ENCODE assay signal across 8 mouse cellular contexts in genomic region chr14:72602521-72603193, GRCm38 (mm10).
DNase-seq lines count a peak whose midpoint lies in the region; ATAC-seq and TF ChIP-seq lines count a peak whose summit lies in the region.

No protein-coding gene starts in this region.

- H3K4me3 ChIP-seq in C2C12 (ENCODE audit: insufficient read depth, poor library complexity, severe bottlenecking) = peak overlapping the region; percentile 29
- H3K4me3 ChIP-seq in embryonic fibroblast, embryonic 13.5 days (ENCODE audit: insufficient read depth, low read length) = peak overlapping the region; percentile 59
- peak overlapping the region; percentile 55 for H3K4me3 ChIP-seq in limb, embryonic 13.5 days
- H3K4me3 ChIP-seq in midbrain, embryonic 15.5 days = peak overlapping the region; percentile 53

- 2% methylated on average over 20 of the region's 20 CpGs for WGBS in limb, embryonic 13.5 days
- WGBS in midbrain, embryonic 15.5 days = 2% methylated on average over 20 of the region's 20 CpGs

- H3K4me2 ChIP-seq in limb, embryonic 13.5 days (replicated peaks) = peak overlapping the region; percentile 73
- H3K4me2 ChIP-seq in midbrain, embryonic 15.5 days = peak overlapping the region; percentile 70

- H3K27me3 ChIP-seq in C2C12 (ENCODE audit: control insufficient read depth, insufficient read depth, insufficient read length) = no peaks in the 10 kb centered on the region
- no peaks in the 10 kb centered on the region for H3K27me3 ChIP-seq in limb, embryonic 13.5 days
- H3K27me3 ChIP-seq in midbrain, embryonic 15.5 days (replicated peaks) = no peaks in the 10 kb centered on the region

- peak overlapping the region; percentile 75 for H3K27ac ChIP-seq in embryonic fibroblast, embryonic 13.5 days (ENCODE audit: insufficient read depth, low read length)
- H3K27ac ChIP-seq in limb, embryonic 13.5 days = peak overlapping the region; percentile 76
- H3K27ac ChIP-seq in midbrain, embryonic 15.5 days = peak overlapping the region; percentile 87

- H3ac ChIP-seq in C2C12 (ENCODE audit: control insufficient read depth, insufficient read length, low read depth) = peak overlapping the region; percentile 61

- H3K9me3 ChIP-seq in limb, embryonic 13.5 days = no peaks in the 10 kb centered on the region
- no peaks in the 10 kb centered on the region for H3K9me3 ChIP-seq in midbrain, embryonic 15.5 days

- no peaks in the 10 kb centered on the region; the same call in 1 of the 2 replicates for H3K4me1 ChIP-seq in embryonic fibroblast, embryonic 13.5 days (ENCODE audit: control insufficient read depth, insufficient read depth, low read length)
- peaks cover 22% of the 10 kb centered on the region for H3K4me1 ChIP-seq in limb, embryonic 13.5 days
- peaks cover 26% of the 10 kb centered on the region for H3K4me1 ChIP-seq in midbrain, embryonic 15.5 days

- peaks cover 29% of the 10 kb centered on the region for H3K79me3 ChIP-seq in C2C12 (ENCODE audit: low read depth)

- H3K9ac ChIP-seq in limb, embryonic 13.5 days = peak overlapping the region; percentile 69
- peak overlapping the region; percentile 64 for H3K9ac ChIP-seq in midbrain, embryonic 15.5 days

- TF ChIP-seq CTCF in C2C12 (IDR thresholded peaks at IDR 0.05; ENCODE audit: control insufficient read depth, insufficient read depth, insufficient read length) = no peak
- no peak for TF ChIP-seq CTCF in embryonic fibroblast, embryonic 13.5 days (IDR thresholded peaks at IDR 0.05; ENCODE audit: borderline replicate concordance, insufficient read depth, low read length)

- H3K36me3 ChIP-seq in C2C12 (ENCODE audit: control insufficient read depth, insufficient read depth) = peaks cover 15% of the 10 kb centered on the region
- H3K36me3 ChIP-seq in limb, embryonic 13.5 days = peaks cover 8% of the 10 kb centered on the region
- H3K36me3 ChIP-seq in midbrain, embryonic 15.5 days (replicated peaks) = no peaks in the 10 kb centered on the region

- TF ChIP-seq POLR2A in embryonic fibroblast, embryonic 13.5 days (IDR thresholded peaks at IDR 0.05; ENCODE audit: low read depth, low read length) = peak; percentile 71

- H3K79me2 ChIP-seq in C2C12 (ENCODE audit: control insufficient read depth, insufficient read depth) = peaks cover 67% of the 10 kb centered on the region

- peak; percentile 97 for DNase-seq in brain, adult 2 months (ENCODE audit: low read depth, low spot score)
- peak; percentile 89 to 90 for DNase-seq in heart, adult 9 months (ENCODE audit: low spot score in 2 of 2)
- DNase-seq in kidney, adult 9 months = peak; percentile 95
- DNase-seq in spleen, adult 18-20 months = peak; percentile 71 to 75

- peak; percentile 93 for ATAC-seq in limb, embryonic 13.5 days (ENCODE audit: low FRiP score, low read depth)
- peak; percentile 93 for ATAC-seq in midbrain, embryonic 15.5 days (replicated peaks)

TF ChIP-seq in C2C12, 6 proteins besides CTCF, POLR2A, EP300 and RAD21:
- TF ChIP-seq MAX (IDR thresholded peaks at IDR 0.05) = peak; percentile 58
- TF ChIP-seq FOSL1 (IDR thresholded peaks at IDR 0.05; ENCODE audit: insufficient read depth, low read length, poor library complexity, severe bottlenecking) = no peak
- TF ChIP-seq USF1 (IDR thresholded peaks at IDR 0.05; ENCODE audit: low read depth) = peak; percentile 100

Comparison
In these comparisons a context has a peak if more than half of its experiments do, and no peak if none do; other contexts are left out.
1. Peak in every context shown above with its lines: DNase-seq, ATAC-seq, H3K4me3 ChIP-seq and H3K27ac ChIP-seq.